Mouse (Mus musculus) ES-E14 (cell line): Measurements from ENCODE around the gene Gm11563. TPM values are rescaled to one million over a fixed set of nuclear protein-coding genes. Genes with fewer than 3 reads are reported as not detected.
"Not testable (repeated sequence)": the region's sequence is repeated elsewhere in the genome, so short reads cannot be mapped to it uniquely, and the experiment has no call there.

ENCODE experiments used
- DNase-seq: peaks from one replicate; pipeline ENCODE4 v3.0.0-alpha.2; 2013; ENCODE audit warnings: low read depth, low spot score
- H3K27ac ChIP-seq: 2 replicates; pipeline ENCODE4 v1.5.1; 2012; ENCODE audit warnings: low read depth, mild to moderate bottlenecking, low read length, moderate library complexity, mixed read lengths; ENCODE audit not compliant: poor library complexity, insufficient read depth, severe bottlenecking
- H3K36me3 ChIP-seq: 2 replicates; pipeline ENCODE4 v1.6.1; 2012; ENCODE audit warnings: mild to moderate bottlenecking, low read length, moderate library complexity, mixed read lengths; ENCODE audit not compliant: control insufficient read depth, poor library complexity, insufficient read depth, severe bottlenecking
- H3K4me1 ChIP-seq, 2 experiments: fragments of 150-350 bp in 1 of 2; sonication (generic) in 1 of 2; 2 replicates each; pipeline ENCODE4 v1.6.1; 2012; ENCODE audit warnings: low read length in 2 of 2, mild to moderate bottlenecking in 1 of 2, mixed read lengths in 1 of 2; ENCODE audit not compliant: control insufficient read depth in 2 of 2, insufficient read depth in 2 of 2, poor library complexity in 1 of 2
- H3K4me3 ChIP-seq, 2 experiments: fragments of 150-350 bp in 1 of 2; sonication (generic) in 1 of 2; 2 replicates each; pipeline ENCODE4 v1.5.1; 2012; ENCODE audit warnings: low read length in 2 of 2, low read depth in 1 of 2, mild to moderate bottlenecking in 1 of 2, mixed read lengths in 1 of 2; ENCODE audit not compliant: insufficient read depth in 1 of 2, poor library complexity in 1 of 2, severe bottlenecking in 1 of 2
- H3K9ac ChIP-seq: 2 replicates; pipeline ENCODE4 v1.6.1; 2012; ENCODE audit warnings: low read depth, mild to moderate bottlenecking, low read length, mixed read lengths; ENCODE audit not compliant: poor library complexity, insufficient read depth, severe bottlenecking
- H3K9me3 ChIP-seq: fragments of 150-350 bp; sonication (generic); 2 replicates; pipeline ENCODE4 v1.6.1; 2012; ENCODE audit warnings: low read depth, mild to moderate bottlenecking, low read length; ENCODE audit not compliant: control insufficient read depth, insufficient read depth
- CHD2 ChIP-seq: IDR thresholded peaks from 2 replicates; pipeline ENCODE4 v1.6.1; 2014; ENCODE audit warnings: mild to moderate bottlenecking, low read depth, low read length, inconsistent platforms
- HCFC1 ChIP-seq: IDR thresholded peaks from 2 replicates; pipeline ENCODE4 v1.6.1; 2012; ENCODE audit warnings: low read length, inconsistent platforms, borderline replicate concordance; ENCODE audit not compliant: insufficient read depth
- MAFK ChIP-seq: IDR thresholded peaks from 2 replicates; pipeline ENCODE4 v1.6.1; 2014; ENCODE audit warnings: mild to moderate bottlenecking, low read depth, low read length, inconsistent platforms; ENCODE audit not compliant: insufficient read depth
- ZC3H11A ChIP-seq: IDR thresholded peaks from 2 replicates; pipeline ENCODE4 v1.6.1; 2012; ENCODE audit warnings: low read depth, mild to moderate bottlenecking, inconsistent platforms, low read length, borderline replicate concordance
- ZNF384 ChIP-seq: IDR thresholded peaks from 2 replicates; pipeline ENCODE4 v1.6.1; 2012; ENCODE audit warnings: low read depth, low read length, inconsistent platforms
- in situ Hi-C, 2 experiments: fragments of 600-800 bp; cut with MboI; formaldehyde crosslinking; loops; one replicate each; pipeline ENCODE4 v1.15.1; 2025; ENCODE audit warnings: low sequenced_read_pairs in 2 of 2, inconsistent platforms in 1 of 2; ENCODE audit not compliant: unreplicated experiment in 2 of 2
- total RNA-seq: library from RNA; depleted of rRNA; stranded (reverse); fragments of 300-350 nt; gene quantifications from 2 replicates; pipeline ENCODE4 v1.2.3, GENCODE M21; 2012; rRNA removed

Gene Gm11563
- not detected in 2 replicates for total RNA-seq

DNA sequence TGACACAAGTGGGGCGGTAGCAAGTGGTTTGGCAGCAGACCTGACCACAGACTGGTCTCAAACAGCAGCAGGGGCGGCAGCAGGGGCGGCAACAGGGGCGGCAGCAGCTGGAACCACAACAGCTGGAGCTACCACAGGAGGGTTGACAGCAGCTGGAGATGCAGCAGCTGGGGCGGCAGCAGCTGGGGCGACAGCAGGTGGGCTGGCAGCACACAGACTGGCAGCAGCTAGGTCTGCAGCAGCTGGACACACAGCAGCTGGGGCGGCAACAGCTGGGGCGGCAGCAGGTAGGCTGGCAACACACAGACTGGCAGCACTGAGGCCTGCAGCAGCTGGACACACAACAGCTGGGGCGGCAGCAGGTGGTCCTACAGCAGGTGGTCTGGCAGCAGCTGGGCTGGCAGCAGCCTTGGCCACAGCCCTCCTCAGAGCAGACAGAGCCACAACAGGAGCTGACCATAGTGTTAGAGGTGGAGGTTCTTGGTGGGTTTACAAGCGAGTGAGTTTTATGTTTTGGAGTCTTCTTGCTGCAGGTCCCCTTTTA is at the start of gene Gm11563:
TSS of gene Gm11563 (minus strand) at position 494 of the 544 bp plus-strand sequence.
- in situ Hi-C loops, H3K9me3 ChIP-seq, H3K27ac ChIP-seq, H3K36me3 ChIP-seq, H3K9ac ChIP-seq, H3K4me3 ChIP-seq, DNase-seq: not testable (repeated sequence)
- H3K4me1 ChIP-seq: peaks cover 0 to 11% of the 10 kb centered on the region in 2 experiments; a peak in 2 of 4 replicates

DNA sequence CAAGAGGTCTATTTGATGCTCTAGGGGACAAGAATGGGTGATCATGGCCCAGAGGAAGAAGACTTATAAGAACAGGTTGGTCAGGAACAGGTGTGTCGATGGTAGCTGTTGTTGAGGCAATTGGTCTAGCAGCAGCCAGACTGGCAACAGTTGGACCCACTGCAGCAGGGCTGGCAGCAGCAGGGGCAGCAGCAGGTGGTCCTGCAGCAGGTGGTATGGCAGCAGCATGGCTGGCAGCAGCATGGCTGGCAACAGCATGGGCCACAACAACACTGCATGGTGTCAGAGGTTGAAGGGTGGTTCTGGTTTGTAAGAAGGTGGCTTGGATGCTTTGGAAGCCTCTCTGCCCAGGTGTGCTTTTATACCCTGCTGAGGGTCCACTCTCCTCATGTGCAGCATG is 31.7 kb upstream of the Gm11563 start, which contains the start of gene Gm14190:
TSS of gene Gm14190 (minus strand) at position 278 of the 400 bp plus-strand sequence.
- TF ChIP-seq ZNF384 (no peak), HCFC1 (no peak), MAFK (no peak), CHD2 (no peak), ZC3H11A (no peak)
- DNase-seq: no peak
- Histone ChIP-seq H3K4me3 (no peak within 1 kb of the TSS), H3K27ac (no peak within 1 kb of the TSS), H3K9me3 (no peaks in the 10 kb centered on the region), H3K4me1 (no peaks in the 10 kb centered on the region), H3K9ac (no peak within 1 kb of the TSS), H3K36me3 (no peaks in the 10 kb centered on the region)
- in situ Hi-C loops: no loop called here

DNA sequence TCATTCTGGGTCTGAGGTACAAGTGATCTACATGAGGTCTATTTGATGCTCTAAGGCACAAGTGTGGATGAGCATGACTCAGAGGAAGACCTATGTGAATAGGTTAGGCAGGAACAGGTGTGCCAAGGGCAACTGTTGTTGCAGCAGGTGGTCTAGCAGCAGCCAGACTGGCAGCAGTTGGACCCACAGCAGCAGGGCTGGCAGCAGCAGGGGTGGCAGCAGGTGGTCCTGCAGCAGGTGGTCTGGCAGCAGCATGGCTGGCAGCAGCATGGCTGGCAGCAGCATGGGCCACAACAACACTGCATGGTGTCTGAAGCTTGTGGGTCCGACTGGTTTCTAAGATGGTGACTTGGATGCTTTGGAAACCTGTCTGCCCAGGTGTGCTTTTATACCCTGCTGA is 26.5 kb upstream of the Gm11563 start:
- H3K9me3 ChIP-seq, DNase-seq, in situ Hi-C loops, H3K9ac ChIP-seq, H3K36me3 ChIP-seq, H3K27ac ChIP-seq, H3K4me3 ChIP-seq, H3K4me1 ChIP-seq: not testable (repeated sequence)

DNA sequence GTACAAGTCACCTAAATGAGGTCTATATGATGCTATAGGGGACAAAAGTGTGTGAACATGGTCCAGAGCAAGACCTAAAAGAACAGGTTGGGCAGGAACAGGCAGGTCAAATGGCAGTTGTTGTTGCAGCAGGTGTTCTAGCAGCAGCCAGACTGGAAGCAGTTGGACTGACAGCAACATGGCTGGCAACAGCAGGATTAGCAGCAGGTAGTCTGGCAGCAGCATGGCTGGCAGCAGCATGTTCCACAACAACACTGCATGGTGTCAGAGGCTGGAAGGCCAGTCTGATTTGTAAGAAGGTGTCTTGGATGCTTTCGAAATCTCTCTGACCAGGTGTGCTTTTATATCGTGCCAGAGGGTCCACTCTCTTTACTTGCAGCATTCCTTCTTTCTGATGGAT is 24.7 kb upstream of the Gm11563 start:
- Histone ChIP-seq H3K36me3 (no peaks in the 10 kb centered on the region), H3K9ac (no peak overlapping the region), H3K27ac (no peak overlapping the region), H3K4me1 (no peaks in the 10 kb centered on the region), H3K9me3 (no peaks in the 10 kb centered on the region), H3K4me3 (no peak overlapping the region)
- no peak for DNase-seq
- in situ Hi-C loops: no loop called here
- TF ChIP-seq HCFC1 (no peak), CHD2 (no peak), ZNF384 (no peak), MAFK (no peak), ZC3H11A (no peak)

DNA sequence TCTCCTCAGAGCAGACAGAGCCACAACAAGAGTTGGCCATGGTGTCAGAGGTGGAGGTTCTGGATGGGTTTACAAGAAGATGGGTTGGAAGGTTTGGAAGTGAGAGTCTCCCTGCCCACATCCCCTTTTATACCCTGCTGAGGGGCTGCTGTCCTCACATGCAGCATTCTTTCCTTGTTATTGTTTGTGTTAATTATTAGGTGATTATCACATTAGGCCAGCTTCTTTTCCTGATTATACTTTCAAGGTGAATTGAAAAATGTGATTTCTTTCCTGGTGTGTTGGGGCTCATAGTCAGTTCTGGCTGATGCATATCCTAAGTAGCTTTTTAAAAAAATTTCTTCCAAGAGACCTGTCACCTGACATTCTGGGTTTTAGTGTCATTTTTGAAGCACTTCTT is 7.1 kb upstream of the Gm11563 start, which contains the start of gene Krtap4-6:
TSS of gene Krtap4-6 (minus strand) at position 101 of the 400 bp plus-strand sequence.
- no peaks in the 10 kb centered on the region for H3K9me3 ChIP-seq
- no peak for DNase-seq
- TF ChIP-seq ZC3H11A: no peak
- TF ChIP-seq HCFC1: no peak
- TF ChIP-seq CHD2: no peak
- TF ChIP-seq MAFK: no peak
- TF ChIP-seq ZNF384: no peak
- no peak within 1 kb of the TSS for H3K27ac ChIP-seq
- H3K36me3 ChIP-seq: no peaks in the 10 kb centered on the region
- H3K4me3 ChIP-seq: no peak within 1 kb of the TSS
- no peaks in the 10 kb centered on the region for H3K4me1 ChIP-seq
- no peak within 1 kb of the TSS for H3K9ac ChIP-seq
- in situ Hi-C loops: no loop called here
